Mouse (Mus musculus): Measurements from ENCODE around the gene Stoml2.
"Not testable (repeated sequence)": the region's sequence is repeated elsewhere in the genome, so short reads cannot be mapped to it uniquely, and the experiment has no call there.

Gene Stoml2

GRCm38 (mm10) chr4:43004951-43005350 lies 26.6 kb downstream of the Stoml2 start:
- no peak for DNase-seq (ENCODE audit: low spot score in 2 of 2)

- DNase-seq (ENCODE audit: low spot score in 2 of 2), result no peak
Measured at GRCm38 (mm10) chr4:43002756-43003439, 28.6 kb downstream of the Stoml2 start.

GRCm38 (mm10) chr4:43001272-43001671 lies 30.2 kb downstream of the Stoml2 start:
- DNase-seq (ENCODE audit: low spot score in 2 of 2), result no peak

- DNase-seq (ENCODE audit: low spot score in 2 of 2), result peak; percentile 98
Measured at GRCm38 (mm10) chr4:43000141-43000986, 31.1 kb downstream of the Stoml2 start, which contains the start of gene Vcp. Gene Vcp, minus strand, starts transcription at chr4:43000507.

- DNase-seq (ENCODE audit: low spot score in 2 of 2), result peak; percentile 49 to 60
Measured at GRCm38 (mm10) chr4:42999451-43000140, 31.9 kb downstream of the Stoml2 start.

- no peak for DNase-seq (ENCODE audit: low spot score in 2 of 2)
Measured at GRCm38 (mm10) chr4:42998022-42998421, 33.5 kb downstream of the Stoml2 start.

- DNase-seq (ENCODE audit: low spot score in 2 of 2), result no peak
Measured at GRCm38 (mm10) chr4:42988296-42988695, 43.2 kb downstream of the Stoml2 start.

- DNase-seq (ENCODE audit: low spot score in 2 of 2), result not testable (repeated sequence)
Measured at GRCm38 (mm10) chr4:42980467-42980866, 51.0 kb downstream of the Stoml2 start.

GRCm38 (mm10) chr4:42978062-42978461 lies 53.4 kb downstream of the Stoml2 start:
- DNase-seq (ENCODE audit: low spot score in 2 of 2), result no peak
